Mouse (Mus musculus) bone marrow macrophage, adult 2 months (primary cell): Measurements from ENCODE around the gene Cbfa2t2.

ENCODE experiments used
- CTCF ChIP-seq: IDR thresholded peaks from 2 replicates; pipeline ENCODE4 v1.5.1; 2012; ENCODE audit warnings: low read depth, mild to moderate bottlenecking, low read length, moderate library complexity
- POLR2A ChIP-seq: IDR thresholded peaks from 2 replicates; pipeline ENCODE4 v1.6.1; 2012; ENCODE audit warnings: mild to moderate bottlenecking, low read depth, low read length, borderline replicate concordance

DNA sequence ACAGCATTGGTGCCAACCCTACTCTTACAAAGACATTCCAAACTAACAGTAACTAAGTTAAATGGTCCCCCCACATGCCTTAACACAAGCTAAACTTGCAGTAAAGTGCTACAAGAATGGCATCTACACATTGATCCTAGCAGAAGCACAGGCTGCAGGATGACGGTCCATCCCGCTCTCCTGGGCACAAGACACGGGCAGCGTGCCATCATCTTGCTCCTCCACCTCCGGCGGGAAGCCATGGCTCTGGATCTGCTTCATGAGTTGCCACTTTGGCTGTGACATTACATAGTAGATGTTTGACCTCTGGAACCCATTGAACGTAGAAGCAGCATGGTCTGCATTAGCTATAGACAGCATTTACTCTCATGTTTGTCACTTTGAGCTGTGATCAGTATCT is 39.6 kb downstream of the Cbfa2t2 start:
- TF ChIP-seq POLR2A (no peak), CTCF (no peak)
